Mouse (Mus musculus): Measurements from ENCODE around the gene Ly6g6d. TPM values are rescaled to one million over a fixed set of nuclear protein-coding genes. Genes with fewer than 3 reads are reported as not detected.
A peak's percentile ranks its signal among the peaks of the same experiment; 100 is the strongest.
"Not testable (repeated sequence)": the region's sequence is repeated elsewhere in the genome, so short reads cannot be mapped to it uniquely, and the experiment has no call there.

Ly6g6d gene
- under 1 TPM; 0.53 to 0.78 TPM for total RNA-seq (2021)

DNA sequence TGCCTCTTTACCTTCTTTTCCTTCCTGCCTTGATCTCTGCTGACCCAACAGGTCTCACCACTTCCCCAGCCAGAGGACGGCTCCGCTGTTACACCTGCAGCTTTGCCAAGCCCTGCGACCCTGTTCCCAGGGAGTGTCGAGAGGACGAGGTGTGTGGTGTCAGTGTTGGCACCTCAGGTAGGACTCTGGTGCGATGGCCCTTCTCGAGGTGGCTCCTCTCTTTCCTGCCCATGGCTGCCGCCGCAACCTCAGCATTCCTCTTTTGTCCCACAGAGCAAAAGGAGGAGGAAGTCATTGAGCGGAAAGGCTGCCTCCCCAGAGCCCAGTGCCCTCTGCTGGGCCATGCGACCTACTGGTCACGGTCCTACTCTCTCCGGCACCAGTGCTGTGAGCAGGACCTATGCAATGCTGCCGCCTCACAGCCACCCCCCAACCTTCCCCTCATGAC lies at the start of gene Ly6g6d:
TSS of gene Ly6g6d (minus strand) at position 280 of the 448 bp plus-strand sequence.
- intact Hi-C loops (cut with DNase I), result loop anchor here (5.0 kb wide), 1 partner anchor 56 kb away; no protein-coding TSS in a partner anchor
- DNase-seq (ENCODE audit: low spot score), result no peak

DNA sequence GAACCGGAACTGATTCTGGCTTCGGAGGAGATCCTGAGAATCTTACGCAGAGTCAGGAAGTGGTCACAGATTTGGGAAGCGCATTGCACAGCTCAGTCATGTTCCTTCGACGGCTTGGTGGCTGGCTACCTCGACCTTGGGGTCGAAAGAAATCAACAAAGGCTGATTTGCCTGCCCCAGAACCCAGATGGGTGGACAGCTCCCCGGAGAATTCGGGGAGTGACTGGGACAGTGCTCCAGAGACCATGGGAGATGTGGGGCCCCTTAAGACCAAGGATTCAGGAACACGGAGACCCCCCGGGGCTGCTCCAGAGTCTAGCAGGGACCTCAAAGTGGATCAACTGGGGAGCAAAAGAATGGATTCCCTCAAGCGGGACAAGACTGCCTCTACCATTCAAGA lies 49.2 kb upstream of the Ly6g6d start:
- intact Hi-C loops (cut with DNase I), result no loop called here
- DNase-seq (ENCODE audit: low spot score), result no peak

DNA sequence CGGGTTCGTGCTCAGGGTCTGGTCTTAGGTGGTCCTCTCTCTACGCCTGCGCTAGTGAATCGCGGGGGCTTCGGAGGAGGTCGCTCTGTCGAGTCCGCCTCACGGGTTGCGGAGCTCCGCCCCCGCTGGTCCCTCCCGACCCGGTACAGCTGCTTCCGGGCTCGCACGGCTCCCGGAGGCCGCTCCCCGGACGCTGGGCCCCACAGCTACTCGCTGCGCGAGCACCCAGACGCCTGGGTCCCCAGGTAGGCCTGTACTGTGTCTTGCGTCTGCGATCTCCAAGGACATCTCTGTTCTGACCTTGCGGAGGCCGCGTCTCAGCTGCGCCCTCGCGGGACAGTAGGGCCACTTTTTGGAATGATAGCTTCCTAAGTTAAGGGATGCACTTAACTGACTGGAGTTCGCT lies 48.3 kb upstream of the Ly6g6d start, which contains the start of gene D17H6S53E:
TSS of gene D17H6S53E (plus strand) at position 168 of the 406 bp plus-strand sequence.
- intact Hi-C loops (cut with DNase I), result no loop called here
- DNase-seq (ENCODE audit: low spot score), result peak; percentile 67

- intact Hi-C loops (cut with DNase I), result no loop called here
Observed at GRCm38 (mm10) chr17:35125578-35125977, 47.7 kb upstream of the Ly6g6d start.

GRCm38 (mm10) chr17:35125081-35125480 lies 47.2 kb upstream of the Ly6g6d start:
- intact Hi-C loops (cut with DNase I), result no loop called here
- DNase-seq (ENCODE audit: low spot score), result no peak

More at GRCm38 (mm10) chr17:35125578-35125977, 47.7 kb upstream of the Ly6g6d start:
- no peak for DNase-seq (ENCODE audit: low spot score)

GRCm38 (mm10) chr17:35124261-35124896 lies 46.5 kb upstream of the Ly6g6d start:
- intact Hi-C loops (cut with DNase I), result loop anchor here (5.0 kb wide), 2 partner anchors 38 to 113 kb away; partner anchors contain the start of genes Nfkbil1 and Prrc2a
- DNase-seq (ENCODE audit: low spot score), result not testable (repeated sequence)

- DNase-seq (ENCODE audit: low spot score), result not testable (repeated sequence)
- intact Hi-C loops (cut with DNase I), result loop anchor here (5.0 kb wide), 2 partner anchors 39 to 114 kb away; partner anchors contain the start of genes Nfkbil1 and Prrc2a
Observed at GRCm38 (mm10) chr17:35123287-35123686, 45.4 kb upstream of the Ly6g6d start.

DNA sequence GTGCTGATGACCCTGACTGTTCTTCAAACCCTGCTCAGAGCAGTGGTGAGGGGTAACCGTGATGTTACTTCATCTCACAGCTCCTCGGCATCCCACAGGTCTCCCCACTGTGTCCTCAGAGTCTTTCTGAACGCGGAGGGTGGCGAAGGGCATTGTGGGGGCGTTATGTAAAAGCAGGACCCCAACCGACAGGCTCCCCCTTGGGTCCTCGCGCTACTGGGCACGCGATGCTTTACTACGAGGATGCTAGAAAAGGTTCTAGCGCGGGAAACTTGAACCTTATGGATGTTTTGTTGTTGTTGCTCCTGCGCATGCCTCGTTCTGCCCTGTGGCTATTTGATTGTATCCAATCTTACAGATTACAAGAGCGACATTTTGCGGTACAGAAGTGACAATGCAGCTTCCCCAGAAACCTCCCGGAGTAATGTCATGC lies 44.0 kb upstream of the Ly6g6d start, which contains the start of gene Csnk2b:
TSS of gene Csnk2b (minus strand) at position 183 of the 433 bp plus-strand sequence.
- DNase-seq (ENCODE audit: low spot score), result no peak
- intact Hi-C loops (cut with DNase I), result loop anchor here (5.0 kb wide), 2 partner anchors 40 to 115 kb away; partner anchors contain the start of genes Nfkbil1 and Prrc2a

DNA sequence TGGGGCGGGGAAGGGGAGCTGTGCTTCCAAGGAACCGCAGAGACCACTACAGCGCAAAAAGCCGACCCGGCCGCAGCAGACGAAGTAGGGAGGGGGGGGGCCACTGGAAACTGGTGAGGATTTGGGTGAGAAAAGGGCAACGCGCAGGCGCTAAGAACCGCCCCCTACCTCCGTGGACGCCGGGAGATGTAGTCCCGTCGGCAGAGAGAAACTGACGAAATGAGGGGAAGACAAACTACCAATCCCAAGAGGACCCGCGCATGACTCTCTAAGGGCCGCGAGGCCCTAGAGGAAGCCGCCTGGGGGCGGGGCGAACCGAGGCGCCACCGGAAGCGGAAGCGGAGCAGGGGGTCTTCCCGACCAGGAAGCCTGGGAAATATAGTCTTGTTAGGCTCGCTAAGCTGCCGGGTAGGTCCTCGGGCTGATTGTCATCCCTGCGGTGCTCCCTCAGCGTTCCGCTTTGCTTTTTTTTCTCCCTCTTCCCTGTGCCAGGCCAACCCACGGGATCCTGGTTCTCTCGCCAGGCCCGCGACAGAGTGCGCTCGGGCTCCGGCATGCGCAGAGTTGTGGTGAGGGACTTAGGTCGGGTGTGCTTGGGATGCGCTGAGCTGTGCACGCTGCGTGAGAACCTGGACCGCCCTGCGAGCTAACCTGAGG lies 43.4 kb upstream of the Ly6g6d start, which contains the start of gene Gpank1:
TSS of gene Gpank1 (plus strand) at position 313 of the 657 bp plus-strand sequence.
- intact Hi-C loops (cut with DNase I), result loop anchor here (5.0 kb wide), 2 partner anchors 41 to 116 kb away; partner anchors contain the start of genes Nfkbil1 and Prrc2a
- DNase-seq (ENCODE audit: low spot score), result peak; percentile 98

GRCm38 (mm10) chr17:35120745-35121142 lies 42.9 kb upstream of the Ly6g6d start:
- intact Hi-C loops (cut with DNase I), result loop anchor here (5.0 kb wide), 2 partner anchors 42 to 117 kb away; partner anchors contain the start of genes Nfkbil1 and Prrc2a

DNA sequence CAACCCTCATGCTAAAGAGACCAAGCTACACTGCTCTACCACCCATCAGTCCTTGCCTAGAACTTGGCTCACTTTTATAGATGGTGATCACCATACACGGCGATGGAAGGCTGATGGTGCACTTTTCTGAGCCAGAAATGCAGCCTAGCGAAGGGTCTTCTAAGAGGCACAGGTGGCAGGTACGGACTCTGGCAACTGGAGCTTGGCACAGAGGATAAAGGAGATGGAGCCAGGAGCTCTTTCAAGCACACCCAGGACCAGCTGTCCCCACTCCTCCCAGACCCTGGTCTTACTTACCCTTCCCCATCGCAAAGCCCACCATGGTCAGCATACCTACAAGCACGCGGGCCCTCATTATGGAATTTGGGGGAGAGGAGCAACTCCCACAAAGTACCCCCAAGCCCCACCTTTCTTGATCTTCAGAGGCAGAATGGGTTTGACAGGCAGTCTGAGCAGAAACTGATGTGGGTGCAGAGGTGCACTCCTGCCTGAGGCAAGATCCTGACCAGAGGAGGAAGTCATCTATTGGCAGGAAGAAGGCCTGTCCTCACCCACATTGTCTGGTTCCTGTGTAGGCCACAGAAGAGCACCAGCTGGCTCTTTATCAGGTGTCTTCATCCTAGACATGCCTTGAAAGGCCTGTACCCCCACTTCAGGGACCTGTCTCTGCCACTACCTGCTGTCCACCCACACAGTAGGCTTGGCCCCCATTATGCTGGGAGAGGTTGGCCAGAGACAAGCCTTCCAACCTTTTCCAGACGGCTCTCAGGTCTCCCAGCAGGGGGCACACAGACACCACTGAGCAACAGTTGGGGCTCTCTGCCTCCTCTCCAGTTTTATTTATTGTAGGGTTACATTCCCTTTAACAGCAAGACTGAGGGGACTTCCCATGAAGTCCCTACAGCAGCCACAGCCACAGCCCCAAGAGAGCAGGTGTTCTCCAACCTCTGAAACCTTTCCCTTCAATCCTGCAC lies 37.5 kb upstream of the Ly6g6d start, which contains the start of gene Ly6g5b:
TSS of gene Ly6g5b (minus strand) at position 383 of the 974 bp plus-strand sequence.
- no peak for DNase-seq (ENCODE audit: low spot score)
- intact Hi-C loops (cut with DNase I), result no loop called here

More at GRCm38 (mm10) chr17:35120745-35121142, 42.9 kb upstream of the Ly6g6d start:
- DNase-seq (ENCODE audit: low spot score), result no peak

DNA sequence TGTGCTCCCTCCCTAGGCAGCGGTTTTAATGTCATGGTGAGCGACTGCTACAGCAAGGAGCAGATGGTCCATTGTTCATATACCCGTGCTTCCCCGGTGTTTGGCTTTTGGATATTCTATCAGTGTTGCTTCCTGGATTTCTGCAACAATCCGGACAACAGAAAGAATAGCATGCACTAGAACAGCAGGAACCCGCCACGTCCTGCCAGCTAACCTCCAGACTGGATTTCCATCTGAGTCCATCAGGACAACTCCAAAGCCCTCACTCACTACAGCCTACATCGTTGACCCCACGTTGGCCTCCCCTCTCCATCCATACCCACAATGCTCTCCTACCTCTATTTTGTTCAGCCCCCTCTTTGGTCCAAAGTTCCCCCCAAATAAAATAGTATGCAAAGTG lies 33.9 kb upstream of the Ly6g6d start:
- no peak for DNase-seq (ENCODE audit: low spot score)
- intact Hi-C loops (cut with DNase I), result no loop called here

DNA sequence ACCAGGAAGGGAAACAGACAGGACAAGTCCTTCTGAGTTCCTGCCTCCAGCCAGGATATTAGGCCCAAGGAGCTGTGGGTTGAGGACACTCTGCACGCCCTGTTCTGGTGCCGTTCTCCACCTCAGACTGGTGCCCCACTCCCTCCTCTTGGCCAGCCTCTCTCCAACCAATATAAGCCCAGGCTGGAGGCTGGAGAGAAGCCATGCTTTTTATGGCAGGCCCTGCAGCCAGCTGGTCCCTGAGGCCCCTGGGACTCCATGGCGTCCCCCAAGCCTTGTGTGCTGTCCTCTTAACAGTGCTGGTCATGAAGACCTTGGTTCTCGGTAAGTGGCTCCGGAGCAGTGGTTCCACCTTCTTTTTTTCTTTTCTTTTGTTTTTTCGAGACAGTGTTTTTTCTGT lies 30.2 kb upstream of the Ly6g6d start, which contains the start of gene Ly6g5c:
TSS of gene Ly6g5c (plus strand) at position 183 of the 400 bp plus-strand sequence.
- intact Hi-C loops (cut with DNase I), result no loop called here

GRCm38 (mm10) chr17:35106522-35106921 lies 28.7 kb upstream of the Ly6g6d start:
- DNase-seq (ENCODE audit: low spot score), result no peak
- intact Hi-C loops (cut with DNase I), result loop anchor here (1.0 kb wide), 1 partner anchor 85 kb away; no protein-coding TSS in a partner anchor

More for the DNA sequence above, 30.2 kb upstream of the Ly6g6d start, which contains the start of gene Ly6g5c:
- DNase-seq (ENCODE audit: low spot score), result no peak

DNA sequence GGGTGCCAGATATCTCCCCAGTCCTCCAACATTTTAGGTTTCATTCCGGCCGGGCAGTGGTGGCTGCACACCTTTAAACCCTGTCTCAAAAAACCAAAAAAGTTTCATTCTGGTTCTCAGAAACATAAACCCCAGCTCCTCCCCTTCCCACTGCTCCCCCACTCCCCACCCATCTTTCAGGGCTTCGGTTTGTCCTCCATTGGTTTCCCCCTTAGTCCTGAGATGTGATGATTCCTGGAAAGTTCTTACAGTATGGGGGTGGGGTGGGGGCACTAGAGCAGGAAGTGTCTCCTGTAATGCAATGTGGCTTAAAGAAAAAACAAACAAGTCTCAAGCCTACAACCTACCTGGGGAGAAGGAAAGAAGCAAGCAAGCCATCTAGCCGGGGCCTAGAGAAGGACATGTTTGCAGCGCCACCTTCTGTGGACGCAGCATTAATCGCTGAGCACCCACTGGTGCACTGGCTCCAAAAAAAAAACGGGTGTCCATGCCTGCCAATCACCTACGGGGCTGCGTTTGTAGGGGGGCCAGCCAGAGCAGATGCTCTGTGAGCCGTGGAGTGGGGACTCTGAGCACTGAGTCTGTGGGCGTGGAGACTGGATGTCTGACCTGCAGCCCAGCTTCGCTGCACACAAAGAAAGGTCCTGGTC lies 28.0 kb upstream of the Ly6g6d start:
- intact Hi-C loops (cut with DNase I), result loop anchor here (1.0 kb wide), 1 partner anchor 85 kb away; no protein-coding TSS in a partner anchor

GRCm38 (mm10) chr17:35104754-35105153 lies 26.9 kb upstream of the Ly6g6d start:
- no peak for DNase-seq (ENCODE audit: low spot score)
- intact Hi-C loops (cut with DNase I), result no loop called here

More for the DNA sequence above, 28.0 kb upstream of the Ly6g6d start:
- DNase-seq (ENCODE audit: low spot score), result no peak

DNA sequence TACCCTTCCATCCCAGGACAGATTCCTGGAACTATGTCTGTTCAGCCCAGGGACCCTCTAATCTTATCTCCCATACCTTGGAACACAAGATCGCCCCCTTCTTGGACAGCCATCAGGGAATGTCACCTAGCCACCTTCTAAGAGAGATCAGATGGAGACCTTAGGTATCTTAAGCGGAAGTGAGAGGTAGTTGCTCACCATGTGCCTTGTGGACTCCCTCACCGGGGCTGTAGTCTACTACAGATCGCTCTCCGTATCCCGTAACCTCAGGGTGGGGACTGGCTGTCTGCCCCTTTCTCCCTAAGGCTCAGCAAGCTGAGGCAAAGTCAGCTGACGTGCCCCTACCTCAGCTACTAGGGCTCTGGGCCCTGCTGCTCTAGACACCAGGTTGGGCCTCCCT lies 26.2 kb upstream of the Ly6g6d start:
- no peak for DNase-seq (ENCODE audit: low spot score)
- intact Hi-C loops (cut with DNase I), result no loop called here

DNA sequence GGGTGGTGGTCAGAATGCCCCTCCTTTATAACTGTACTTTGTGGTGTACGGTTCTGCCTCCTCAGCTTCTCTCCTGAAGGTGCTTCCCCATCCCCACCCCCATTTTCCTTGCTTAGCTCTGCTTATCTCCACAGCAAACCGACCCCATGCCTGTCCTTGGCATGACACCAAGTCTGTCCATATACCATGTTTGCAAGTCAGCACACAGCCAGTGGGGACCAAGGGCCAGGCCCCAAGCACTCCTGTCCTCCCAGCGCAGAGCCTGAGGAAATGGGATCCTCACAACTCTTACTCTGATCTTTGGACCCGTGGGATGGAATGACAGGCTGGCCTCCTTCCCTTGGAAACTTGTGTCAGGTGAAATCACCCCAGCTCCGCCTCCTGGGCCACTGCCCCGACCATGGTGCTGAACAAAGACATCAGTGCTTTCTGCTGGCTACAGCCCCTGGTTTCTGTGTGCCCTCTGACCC lies 25.4 kb upstream of the Ly6g6d start:
- intact Hi-C loops (cut with DNase I), result no loop called here
- DNase-seq (ENCODE audit: low spot score), result no peak

Measured in heart, postnatal 25 days (tissue).